Mouse (Mus musculus): ENCODE results near the gene Nphs1. TPM values are rescaled to one million over a fixed set of nuclear protein-coding genes. Genes with fewer than 3 reads are reported as not detected.
A peak's percentile ranks its signal among the peaks of the same experiment; 100 is the strongest.
"Not testable (repeated sequence)": the region's sequence is repeated elsewhere in the genome, so short reads cannot be mapped to it uniquely, and the experiment has no call there.

Nphs1 gene
- total RNA-seq, 2 experiments from 2014 or later, result not detected

- peak; percentile 31 to 47 for DNase-seq
- intact Hi-C loops (cut with DNase I), result loop anchor here (2.0 to 5.0 kb wide), 3 partner anchors 60 to 118 kb away; no protein-coding TSS in a partner anchor
These were observed 32.3 kb downstream of the Nphs1 start for GRCm38 (mm10) chr7:30490251-30490956.

GRCm38 (mm10) chr7:30490957-30491307, 32.8 kb downstream of the Nphs1 start:
- intact Hi-C loops (cut with DNase I), result loop anchor here (2.0 to 5.0 kb wide), 3 partner anchors 60 to 119 kb away; no protein-coding TSS in a partner anchor
- DNase-seq, result no peak

- DNase-seq, result peak; percentile 68 to 83
- intact Hi-C loops (cut with DNase I), result loop anchor here (2.0 to 5.0 kb wide), 3 partner anchors 52 to 120 kb away; no protein-coding TSS in a partner anchor
These were observed 34.6 kb downstream of the Nphs1 start for GRCm38 (mm10) chr7:30492765-30493164.

GRCm38 (mm10) chr7:30493401-30493931, 35.4 kb downstream of the Nphs1 start, which contains the start of gene Prodh2:
Gene Prodh2, plus strand, starts transcription at chr7:30493622.
- no peak for DNase-seq
- intact Hi-C loops (cut with DNase I), result loop anchor here (2.0 to 5.0 kb wide), 3 partner anchors 53 to 121 kb away; no protein-coding TSS in a partner anchor

- DNase-seq; intact Hi-C loops (cut with DNase I): not testable (repeated sequence)
These were observed 37.5 kb downstream of the Nphs1 start for GRCm38 (mm10) chr7:30495506-30496042.

- intact Hi-C loops (cut with DNase I); DNase-seq: not testable (repeated sequence)
These were observed 43.0 kb downstream of the Nphs1 start for GRCm38 (mm10) chr7:30501159-30501558.

GRCm38 (mm10) chr7:30508061-30508460, 49.9 kb downstream of the Nphs1 start:
- intact Hi-C loops (cut with DNase I), result no loop called here
- DNase-seq, result no peak

- DNase-seq, result no peak
- intact Hi-C loops (cut with DNase I), result no loop called here
These were observed 57.1 kb downstream of the Nphs1 start for GRCm38 (mm10) chr7:30515003-30515760.

- intact Hi-C loops (cut with DNase I), result no loop called here
- DNase-seq, result no peak
These were observed 60.2 kb downstream of the Nphs1 start for GRCm38 (mm10) chr7:30518325-30518724.

- no peak for DNase-seq
- intact Hi-C loops (cut with DNase I), result no loop called here
These were observed 62.3 kb downstream of the Nphs1 start for GRCm38 (mm10) chr7:30520396-30520795.

GRCm38 (mm10) chr7:30520856-30521255, 62.7 kb downstream of the Nphs1 start:
- no peak for DNase-seq
- intact Hi-C loops (cut with DNase I), result no loop called here

GRCm38 (mm10) chr7:30522871-30523270, 64.8 kb downstream of the Nphs1 start:
- intact Hi-C loops (cut with DNase I), result no loop called here
- DNase-seq, result no peak

GRCm38 (mm10) chr7:30524487-30524886, 66.4 kb downstream of the Nphs1 start:
- DNase-seq, result peak in 1 of 2 experiments; percentile 28

GRCm38 (mm10) chr7:30525954-30526353, 67.8 kb downstream of the Nphs1 start:
- intact Hi-C loops (cut with DNase I), result no loop called here
- no peak for DNase-seq

More at GRCm38 (mm10) chr7:30524487-30524886, 66.4 kb downstream of the Nphs1 start:
- intact Hi-C loops (cut with DNase I), result no loop called here

- no peak for DNase-seq
- intact Hi-C loops (cut with DNase I), result no loop called here
These were observed 68.3 kb downstream of the Nphs1 start for GRCm38 (mm10) chr7:30526399-30526798.

GRCm38 (mm10) chr7:30526981-30527380, 68.9 kb downstream of the Nphs1 start:
- intact Hi-C loops (cut with DNase I), result no loop called here
- DNase-seq, result no peak

GRCm38 (mm10) chr7:30531291-30531815, 73.2 kb downstream of the Nphs1 start:
- intact Hi-C loops (cut with DNase I), result no loop called here

GRCm38 (mm10) chr7:30532931-30533330, 74.8 kb downstream of the Nphs1 start:
- intact Hi-C loops (cut with DNase I), result no loop called here
- peak; percentile 63 to 67 for DNase-seq

More at GRCm38 (mm10) chr7:30531291-30531815, 73.2 kb downstream of the Nphs1 start:
- DNase-seq, result no peak

GRCm38 (mm10) chr7:30533941-30534632, 76.0 kb downstream of the Nphs1 start:
- no peak for DNase-seq
- intact Hi-C loops (cut with DNase I), result no loop called here
